ENCODE assay signal across 31 mouse cellular contexts in genomic region chr7:126035332-126035731, GRCm38 (mm10). TPM values are rescaled to one million over a fixed set of nuclear protein-coding genes. Genes with fewer than 3 reads are reported as not detected.
A peak's percentile ranks its signal among the peaks of the same experiment; 100 is the strongest.
DNase-seq lines count a peak whose midpoint lies in the region; ATAC-seq lines count a peak whose summit lies in the region.
"Had no signal": no experiment of that assay in that cellular context is flagged by ENCODE, and none has a peak within 500 bp of the region (broad histone marks: within the 10 kb centered on the region; RNA-seq: fewer than 3 reads in every experiment).

No protein-coding gene starts in this region.

- H3K4me3 ChIP-seq in embryonic facial prominence, embryonic 14.5 days (ENCODE audit: low read depth, low read length) = no peak overlapping the region
- no peak overlapping the region for H3K4me3 ChIP-seq in embryonic facial prominence, embryonic 10.5 days
- no peak overlapping the region for H3K4me3 ChIP-seq in heart, embryonic 15.5 days
- H3K4me3 ChIP-seq in limb, embryonic 13.5 days = no peak overlapping the region
- H3K4me3 ChIP-seq in limb, embryonic 10.5 days = no peak overlapping the region
- H3K4me3 ChIP-seq: embryonic facial prominence, embryonic 15.5 days; heart, embryonic 10.5 days; hindbrain, embryonic 10.5 days; kidney, embryonic 15.5 days; left cerebral cortex, adult 2 months; neural tube, embryonic 15.5 days had no signal

- no peak overlapping the region for H3K27ac ChIP-seq in embryonic facial prominence, embryonic 14.5 days (replicated peaks; ENCODE audit: low read depth, low read length)
- no peak overlapping the region for H3K27ac ChIP-seq in embryonic facial prominence, embryonic 10.5 days (replicated peaks)
- peak overlapping the region; percentile 10; the same call in 1 of the 2 replicates for H3K27ac ChIP-seq in heart, embryonic 15.5 days
- 0 out of 2 replicates have a peak overlapping the region, but pooled peaks have one; percentile 28 for H3K27ac ChIP-seq in limb, embryonic 13.5 days
- H3K27ac ChIP-seq in limb, embryonic 10.5 days = no peak overlapping the region
- H3K27ac ChIP-seq: embryonic facial prominence, embryonic 15.5 days; hindbrain, embryonic 10.5 days; kidney, embryonic 15.5 days; left cerebral cortex, adult 2 months; liver, embryonic 14.5 days; macrophage; neural tube, embryonic 15.5 days had no signal

- DNase-seq in embryonic facial prominence, embryonic 14.5 days (ENCODE audit: low spot score) = peak; percentile 13
- DNase-seq in embryonic facial prominence, embryonic 10.5 days (ENCODE audit: low spot score) = no peak
- no peak for DNase-seq in heart, adult 11 months
- no peak for DNase-seq in limb, embryonic 10.5 days (ENCODE audit: low spot score)
- DNase-seq in kidney, adult 9 months = no peak
- DNase-seq: adrenal gland, postnatal 14 days; cerebellum, adult 18-20 months; gastrocnemius, postnatal 10 days; heart, postnatal 14 days; kidney, adult 11 months; kidney, postnatal 25 days; liver; lung, adult 2 months; lung, postnatal 10 days; midbrain, embryonic 14.5 days; retina, postnatal 1 day; right cerebral cortex, postnatal 14 days; thymus, postnatal 4 days had no signal

- no peak overlapping the region for H3K9ac ChIP-seq in embryonic facial prominence, embryonic 14.5 days (ENCODE audit: low read depth, low read length)
- H3K9ac ChIP-seq in heart, embryonic 15.5 days = no peak overlapping the region
- H3K9ac ChIP-seq in limb, embryonic 13.5 days = no peak overlapping the region
- H3K9ac ChIP-seq: embryonic facial prominence, embryonic 15.5 days; kidney, embryonic 15.5 days; liver, embryonic 14.5 days; neural tube, embryonic 15.5 days had no signal

- ATAC-seq in embryonic facial prominence, embryonic 14.5 days (ENCODE audit: low read depth) = no peak
- ATAC-seq in heart, embryonic 15.5 days (replicated peaks; ENCODE audit: insufficient number of reproducible peaks, insufficient read depth, low FRiP score, low read depth) = no peak
- ATAC-seq in limb, embryonic 13.5 days (ENCODE audit: low FRiP score, low read depth) = no peak
- ATAC-seq: CD4-positive, CD25-positive, alpha-beta regulatory T cell, adult 4 months; hindbrain, embryonic 16.5 days had no signal

- no peaks in the 10 kb centered on the region for H3K27me3 ChIP-seq in embryonic facial prominence, embryonic 14.5 days (replicated peaks; ENCODE audit: control insufficient read depth, insufficient read depth, low read length)
- H3K27me3 ChIP-seq in embryonic facial prominence, embryonic 10.5 days (replicated peaks; ENCODE audit: low read depth, poor library complexity, severe bottlenecking) = no peaks in the 10 kb centered on the region
- H3K27me3 ChIP-seq in heart, embryonic 15.5 days = no peaks in the 10 kb centered on the region
- H3K27me3 ChIP-seq in limb, embryonic 13.5 days = no peaks in the 10 kb centered on the region
- H3K27me3 ChIP-seq in limb, embryonic 10.5 days (ENCODE audit: low read depth, poor library complexity, severe bottlenecking) = no peaks in the 10 kb centered on the region
- H3K27me3 ChIP-seq: embryonic facial prominence, embryonic 15.5 days; kidney, embryonic 15.5 days; neural tube, embryonic 15.5 days had no signal

- H3K4me1 ChIP-seq in embryonic facial prominence, embryonic 14.5 days (ENCODE audit: control insufficient read depth, insufficient read depth, low read length) = peaks cover 13% of the 10 kb centered on the region
- peaks cover 42% of the 10 kb centered on the region for H3K4me1 ChIP-seq in embryonic facial prominence, embryonic 10.5 days
- peaks cover 58% of the 10 kb centered on the region for H3K4me1 ChIP-seq in heart, embryonic 15.5 days (replicated peaks)
- H3K4me1 ChIP-seq in limb, embryonic 13.5 days = peaks cover 24% of the 10 kb centered on the region
- H3K4me1 ChIP-seq in limb, embryonic 10.5 days = peaks cover 40% of the 10 kb centered on the region

- WGBS in embryonic facial prominence, embryonic 14.5 days = 64% methylated on average over 3 of the region's 3 CpGs
- WGBS in embryonic facial prominence, embryonic 10.5 days = 78% methylated on average over 3 of the region's 3 CpGs
- 57% methylated on average over 3 of the region's 3 CpGs for WGBS in heart, embryonic 15.5 days
- 62% methylated on average over 3 of the region's 3 CpGs for WGBS in limb, embryonic 13.5 days
- WGBS in limb, embryonic 10.5 days = 80% methylated on average over 3 of the region's 3 CpGs

- H3K36me3 ChIP-seq in embryonic facial prominence, embryonic 14.5 days (ENCODE audit: control insufficient read depth, insufficient read depth, low read length) = no peaks in the 10 kb centered on the region
- H3K36me3 ChIP-seq in embryonic facial prominence, embryonic 10.5 days (replicated peaks) = no peaks in the 10 kb centered on the region
- H3K36me3 ChIP-seq in heart, embryonic 15.5 days = no peaks in the 10 kb centered on the region
- no peaks in the 10 kb centered on the region for H3K36me3 ChIP-seq in limb, embryonic 13.5 days
- H3K36me3 ChIP-seq in limb, embryonic 10.5 days = no peaks in the 10 kb centered on the region
- H3K36me3 ChIP-seq: embryonic facial prominence, embryonic 15.5 days; heart, embryonic 10.5 days; hindbrain, embryonic 10.5 days; kidney, embryonic 15.5 days; neural tube, embryonic 15.5 days had no signal

- no peak overlapping the region for H3K4me2 ChIP-seq in embryonic facial prominence, embryonic 14.5 days (ENCODE audit: low read depth, low read length)
- no peak overlapping the region for H3K4me2 ChIP-seq in heart, embryonic 15.5 days
- H3K4me2 ChIP-seq in limb, embryonic 13.5 days (replicated peaks) = no peak overlapping the region
- H3K4me2 ChIP-seq: embryonic facial prominence, embryonic 15.5 days; kidney, embryonic 15.5 days; neural tube, embryonic 15.5 days had no signal

- H3K9me3 ChIP-seq in embryonic facial prominence, embryonic 14.5 days (ENCODE audit: control insufficient read depth, low read length) = no peaks in the 10 kb centered on the region
- no peaks in the 10 kb centered on the region for H3K9me3 ChIP-seq in embryonic facial prominence, embryonic 10.5 days
- no peaks in the 10 kb centered on the region for H3K9me3 ChIP-seq in heart, embryonic 15.5 days (replicated peaks)
- H3K9me3 ChIP-seq in limb, embryonic 13.5 days = no peaks in the 10 kb centered on the region
- no peaks in the 10 kb centered on the region for H3K9me3 ChIP-seq in limb, embryonic 10.5 days (replicated peaks)
- H3K9me3 ChIP-seq: embryonic facial prominence, embryonic 15.5 days; heart, embryonic 10.5 days; hindbrain, embryonic 10.5 days; kidney, embryonic 15.5 days; neural tube, embryonic 15.5 days had no signal

RNA-seq across cellular contexts. Expression of gene Gsg1l, which starts 46.9 kb away (rescaled TPM):
- 2.0 and 2.7 TPM in 2 replicates for polyA plus RNA-seq in embryonic facial prominence, embryonic 14.5 days (2014; fragmentation: Nextera tagmentation; extraction: Ambion mirVana)
- 0.65 and 1.3 TPM in 2 replicates for polyA plus RNA-seq in embryonic facial prominence, embryonic 10.5 days (2016; fragmentation: Nextera tagmentation; extraction: Ambion mirVana)
- 7.7 and 8.5 TPM in 2 replicates for polyA plus RNA-seq in heart, embryonic 15.5 days (2015; fragmentation: Nextera tagmentation; extraction: Ambion mirVana)
- polyA plus RNA-seq in limb, embryonic 13.5 days (2015; fragmentation: Nextera tagmentation; extraction: Ambion mirVana) = 1.2 and 1.3 TPM in 2 replicates
- 0.18 and 0.61 TPM in 2 replicates for polyA plus RNA-seq in limb, embryonic 10.5 days (2016; fragmentation: Nextera tagmentation; extraction: Ambion mirVana)
- polyA plus RNA-seq: CD4-positive, CD25-positive, alpha-beta regulatory T cell, adult 4 months; thymus, postnatal 0 days had no signal

Comparison
In these comparisons a context has a peak if more than half of its experiments do, and no peak if none do; other contexts are left out.
1. H3K27ac ChIP-seq: peak in heart, embryonic 15.5 days (single experiment) and limb, embryonic 13.5 days (single experiment); none in embryonic facial prominence, embryonic 14.5 days (single experiment), embryonic facial prominence, embryonic 10.5 days (single experiment) and limb, embryonic 10.5 days (single experiment).